Mouse (Mus musculus): ENCODE measurements around the gene Sfmbt2. TPM values are rescaled to one million over a fixed set of nuclear protein-coding genes. Genes with fewer than 3 reads are reported as not detected.
"Not testable (repeated sequence)": the region's sequence is repeated elsewhere in the genome, so short reads cannot be mapped to it uniquely, and the experiment has no call there.

Gene Sfmbt2
- polyA plus RNA-seq, 1 experiment from 2014 or later, result 0.62 TPM

DNA sequence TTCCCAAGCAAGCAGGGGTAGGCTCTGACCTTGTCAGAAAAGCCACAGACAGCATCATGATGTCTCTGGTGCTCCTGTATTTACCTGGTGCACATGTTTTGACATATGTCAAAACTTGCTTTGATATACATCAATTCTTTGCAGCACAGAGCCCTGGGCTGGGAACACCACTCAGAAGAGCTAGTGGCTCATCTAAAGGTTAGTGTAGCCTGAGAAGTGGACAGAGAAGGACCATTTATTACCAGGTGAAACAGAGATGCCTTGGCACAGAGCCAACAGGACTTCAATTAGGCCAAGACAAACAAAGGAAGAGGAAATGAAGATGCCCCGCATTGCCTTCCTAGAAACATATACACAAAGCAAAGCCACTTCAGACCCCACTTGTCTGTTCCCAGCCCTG is 30.3 kb upstream of the Sfmbt2 start:
- ATAC-seq (no peak), DNase-seq (ENCODE audit: low spot score) (no peak)
- Histone ChIP-seq H3K9ac (replicated peaks; ENCODE audit: low read depth) (no peak overlapping the region), H3K27me3 (replicated peaks; ENCODE audit: insufficient read depth, low read length) (no peaks in the 10 kb centered on the region), H3K9me3 (ENCODE audit: low read length) (no peaks in the 10 kb centered on the region), H3K4me2 (replicated peaks; ENCODE audit: low read depth, low read length) (no peak overlapping the region), H3K36me3 (ENCODE audit: insufficient read depth, low read length) (no peaks in the 10 kb centered on the region), H3K4me1 (ENCODE audit: insufficient read depth, low read depth, low read length) (no peaks in the 10 kb centered on the region), H3K4me3 (ENCODE audit: low read depth, low read length) (no peak overlapping the region), H3K27ac (ENCODE audit: low read length) (no peak overlapping the region)
- 38% methylated on average over 1 of the region's 1 CpGs for WGBS
- TF ChIP-seq CTCF (IDR thresholded peaks at IDR 0.05) (no peak), EP300 (IDR thresholded peaks at IDR 0.05) (no peak)

DNA sequence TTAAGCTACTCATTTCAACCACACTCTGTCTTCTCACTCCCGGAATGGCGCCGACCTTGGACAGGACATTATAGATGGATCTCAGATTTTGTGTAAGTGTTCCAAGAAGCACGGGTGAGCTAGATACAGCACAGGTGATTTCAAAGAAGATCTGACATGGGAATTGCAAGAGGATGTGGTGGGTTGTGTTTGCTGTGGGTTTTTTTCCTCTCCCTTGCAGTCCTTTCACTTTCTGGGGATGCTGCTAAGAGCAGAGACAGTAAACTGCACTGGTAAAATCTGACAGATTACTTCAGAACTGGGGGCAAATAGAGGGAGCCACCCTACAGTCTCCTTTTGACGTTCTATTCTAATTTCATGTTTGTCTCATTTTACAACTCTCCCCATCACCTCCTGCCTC is 26.8 kb upstream of the Sfmbt2 start:
- Histone ChIP-seq H3K27me3 (replicated peaks; ENCODE audit: insufficient read depth, low read length) (no peaks in the 10 kb centered on the region), H3K4me2 (replicated peaks; ENCODE audit: low read depth, low read length) (no peak overlapping the region), H3K9me3 (ENCODE audit: low read length) (no peaks in the 10 kb centered on the region), H3K4me1 (ENCODE audit: insufficient read depth, low read depth, low read length) (no peaks in the 10 kb centered on the region), H3K4me3 (ENCODE audit: low read depth, low read length) (no peak overlapping the region), H3K9ac (replicated peaks; ENCODE audit: low read depth) (no peak overlapping the region), H3K27ac (ENCODE audit: low read length) (no peak overlapping the region), H3K36me3 (ENCODE audit: insufficient read depth, low read length) (no peaks in the 10 kb centered on the region)
- no peak for TF ChIP-seq CTCF (IDR thresholded peaks at IDR 0.05)
- no peak for TF ChIP-seq EP300 (IDR thresholded peaks at IDR 0.05)
- DNase-seq (ENCODE audit: low spot score) (no peak), ATAC-seq (no peak)
- WGBS, result 78% methylated on average over 5 of the region's 5 CpGs

DNA sequence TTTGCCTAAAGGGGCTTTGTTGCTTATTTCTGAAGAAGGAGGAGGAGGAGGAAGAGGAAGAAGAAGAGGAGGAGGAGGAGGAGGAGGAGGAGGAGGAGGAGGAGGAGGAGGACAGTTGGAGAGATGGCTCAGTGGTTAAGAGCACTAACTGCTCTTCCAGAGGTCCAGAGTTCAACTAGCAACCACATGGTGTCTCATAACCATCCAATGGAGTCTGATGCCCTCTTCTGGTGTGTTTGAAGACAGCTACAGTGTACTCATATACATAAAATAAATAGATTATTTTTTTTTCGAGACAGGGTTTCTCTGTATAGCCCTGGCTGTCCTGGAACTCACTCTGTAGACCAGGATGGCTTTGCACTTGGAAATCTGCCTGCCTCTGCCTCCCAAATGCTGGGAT is 26.2 kb upstream of the Sfmbt2 start:
- WGBS, result 78% methylated on average over 1 of the region's 1 CpGs
- not testable (repeated sequence) for H3K4me3 ChIP-seq (ENCODE audit: low read depth, low read length); ATAC-seq; H3K36me3 ChIP-seq (ENCODE audit: insufficient read depth, low read length); H3K4me1 ChIP-seq (ENCODE audit: insufficient read depth, low read depth, low read length); H3K27me3 ChIP-seq (replicated peaks; ENCODE audit: insufficient read depth, low read length); H3K4me2 ChIP-seq (replicated peaks; ENCODE audit: low read depth, low read length); H3K9me3 ChIP-seq (ENCODE audit: low read length); H3K9ac ChIP-seq (replicated peaks; ENCODE audit: low read depth); H3K27ac ChIP-seq (ENCODE audit: low read length); DNase-seq (ENCODE audit: low spot score)

DNA sequence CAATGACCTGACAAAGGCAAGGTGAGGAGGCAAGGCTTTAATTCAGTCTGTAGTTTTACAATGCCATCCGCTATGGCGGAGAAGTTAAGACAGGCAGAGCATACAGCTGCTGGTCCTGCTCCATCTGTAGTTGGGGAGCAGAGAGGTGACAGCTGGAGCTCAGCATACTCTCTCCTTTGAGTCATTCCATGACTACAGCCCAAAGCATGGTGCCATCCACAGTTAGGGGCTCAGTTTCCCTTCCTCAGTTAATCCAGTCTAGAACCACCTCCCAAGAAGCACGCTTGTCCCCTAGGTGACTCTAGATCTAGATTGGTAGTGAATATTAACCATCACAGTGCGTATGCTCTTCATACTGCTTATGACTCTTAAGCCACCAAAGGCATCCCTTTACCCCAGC is 23.1 kb upstream of the Sfmbt2 start:
- Histone ChIP-seq H3K9me3 (ENCODE audit: low read length) (no peaks in the 10 kb centered on the region), H3K9ac (replicated peaks; ENCODE audit: low read depth) (no peak overlapping the region), H3K4me3 (ENCODE audit: low read depth, low read length) (no peak overlapping the region), H3K4me1 (ENCODE audit: insufficient read depth, low read depth, low read length) (no peaks in the 10 kb centered on the region), H3K36me3 (ENCODE audit: insufficient read depth, low read length) (no peaks in the 10 kb centered on the region), H3K4me2 (replicated peaks; ENCODE audit: low read depth, low read length) (no peak overlapping the region), H3K27ac (ENCODE audit: low read length) (no peak overlapping the region), H3K27me3 (replicated peaks; ENCODE audit: insufficient read depth, low read length) (no peaks in the 10 kb centered on the region)
- no peak for DNase-seq (ENCODE audit: low spot score)
- ATAC-seq, result no peak
- WGBS, result 94% methylated on average over 4 of the region's 4 CpGs
- TF ChIP-seq CTCF (IDR thresholded peaks at IDR 0.05) (no peak), EP300 (IDR thresholded peaks at IDR 0.05) (no peak)

DNA sequence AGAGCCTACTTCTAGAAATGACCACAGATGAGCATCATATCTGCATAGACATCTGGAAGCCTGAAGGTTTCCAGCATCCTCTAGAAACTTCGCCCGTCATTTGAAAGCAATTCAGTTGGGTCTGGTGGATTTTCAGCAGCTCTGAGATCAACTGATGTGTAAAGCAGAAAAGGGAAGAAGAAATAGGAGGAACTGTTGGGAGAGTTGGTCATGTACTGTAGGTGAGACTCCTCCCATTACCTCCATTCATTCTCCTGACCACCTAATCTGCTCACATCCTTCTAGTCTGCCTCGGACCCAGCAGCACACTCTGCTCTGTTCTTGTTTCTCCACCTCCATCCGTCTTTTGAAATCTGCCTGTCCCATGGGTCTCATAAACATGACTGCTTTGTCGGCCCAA is 22.3 kb upstream of the Sfmbt2 start:
- TF ChIP-seq CTCF (IDR thresholded peaks at IDR 0.05), result no peak
- TF ChIP-seq EP300 (IDR thresholded peaks at IDR 0.05), result no peak
- no peak overlapping the region for H3K4me2 ChIP-seq (replicated peaks; ENCODE audit: low read depth, low read length)
- WGBS, result 81% methylated on average over 5 of the region's 5 CpGs
- H3K4me1 ChIP-seq (ENCODE audit: insufficient read depth, low read depth, low read length), result no peaks in the 10 kb centered on the region
- H3K27me3 ChIP-seq (replicated peaks; ENCODE audit: insufficient read depth, low read length), result no peaks in the 10 kb centered on the region
- H3K27ac ChIP-seq (ENCODE audit: low read length), result no peak overlapping the region
- ATAC-seq (no peak), DNase-seq (ENCODE audit: low spot score) (no peak)
- no peak overlapping the region for H3K9ac ChIP-seq (replicated peaks; ENCODE audit: low read depth)
- no peaks in the 10 kb centered on the region for H3K36me3 ChIP-seq (ENCODE audit: insufficient read depth, low read length)
- H3K9me3 ChIP-seq (ENCODE audit: low read length), result no peaks in the 10 kb centered on the region
- H3K4me3 ChIP-seq (ENCODE audit: low read depth, low read length), result no peak overlapping the region

DNA sequence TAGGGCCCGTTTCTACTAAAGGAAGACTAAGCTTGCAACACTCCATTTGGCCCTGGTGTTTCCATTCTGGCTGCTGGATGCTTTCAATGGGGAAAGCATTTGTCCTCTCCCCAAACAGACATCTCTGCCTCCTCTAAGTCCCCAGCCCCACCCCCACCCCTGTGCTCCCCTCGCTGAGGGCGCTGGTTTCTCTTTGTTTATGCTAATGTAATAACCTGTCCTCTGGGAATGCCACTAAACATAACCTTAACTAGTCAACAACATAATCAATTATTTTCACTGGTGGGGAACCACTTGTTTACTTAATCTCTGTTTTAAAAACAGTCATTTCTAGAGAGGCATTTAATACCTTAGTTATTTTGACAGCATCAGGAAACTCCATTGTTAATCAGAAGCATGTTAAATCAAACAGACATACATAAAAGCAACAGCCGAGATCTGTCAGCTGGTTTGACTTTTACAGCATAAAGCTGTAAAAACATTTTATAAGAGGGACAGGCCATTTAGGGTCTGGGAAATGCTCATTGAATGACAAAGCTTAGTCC is 20.0 kb upstream of the Sfmbt2 start:
- ATAC-seq (no peak), DNase-seq (ENCODE audit: low spot score) (no peak)
- Histone ChIP-seq H3K9ac (replicated peaks; ENCODE audit: low read depth) (no peak overlapping the region), H3K36me3 (ENCODE audit: insufficient read depth, low read length) (no peaks in the 10 kb centered on the region), H3K27me3 (replicated peaks; ENCODE audit: insufficient read depth, low read length) (no peaks in the 10 kb centered on the region), H3K4me1 (ENCODE audit: insufficient read depth, low read depth, low read length) (no peaks in the 10 kb centered on the region), H3K9me3 (ENCODE audit: low read length) (no peaks in the 10 kb centered on the region), H3K4me3 (ENCODE audit: low read depth, low read length) (no peak overlapping the region), H3K4me2 (replicated peaks; ENCODE audit: low read depth, low read length) (no peak overlapping the region), H3K27ac (ENCODE audit: low read length) (no peak overlapping the region)
- no peak for TF ChIP-seq CTCF (IDR thresholded peaks at IDR 0.05)
- TF ChIP-seq EP300 (IDR thresholded peaks at IDR 0.05), result no peak
- WGBS, result 17% methylated on average over 4 of the region's 4 CpGs

DNA sequence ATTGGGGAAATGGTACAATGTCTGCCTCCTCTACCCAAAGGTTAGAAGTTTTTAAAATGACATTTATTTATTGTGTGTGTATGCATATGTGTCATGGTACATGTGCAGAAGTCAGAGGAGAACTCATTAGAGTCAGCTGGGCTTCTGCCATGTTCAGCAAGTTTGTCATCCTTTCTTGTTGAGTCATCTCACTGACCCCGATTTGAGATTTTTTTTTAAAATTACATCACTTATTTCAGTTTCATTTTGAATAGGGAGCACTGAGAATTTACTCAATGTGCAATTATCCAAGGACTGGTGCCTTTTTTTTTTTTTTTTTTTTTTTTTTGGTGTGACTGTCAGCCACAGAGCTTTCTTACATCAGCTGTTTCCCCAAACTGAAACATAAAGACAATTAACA is 19.2 kb upstream of the Sfmbt2 start:
- no peaks in the 10 kb centered on the region for H3K36me3 ChIP-seq (ENCODE audit: insufficient read depth, low read length)
- 61% methylated on average over 1 of the region's 1 CpGs for WGBS
- no peak overlapping the region for H3K4me2 ChIP-seq (replicated peaks; ENCODE audit: low read depth, low read length)
- H3K4me1 ChIP-seq (ENCODE audit: insufficient read depth, low read depth, low read length), result no peaks in the 10 kb centered on the region
- DNase-seq (ENCODE audit: low spot score), result no peak
- no peaks in the 10 kb centered on the region for H3K9me3 ChIP-seq (ENCODE audit: low read length)
- H3K27ac ChIP-seq (ENCODE audit: low read length), result no peak overlapping the region
- ATAC-seq, result no peak
- no peaks in the 10 kb centered on the region for H3K27me3 ChIP-seq (replicated peaks; ENCODE audit: insufficient read depth, low read length)
- no peak overlapping the region for H3K4me3 ChIP-seq (ENCODE audit: low read depth, low read length)
- TF ChIP-seq EP300 (IDR thresholded peaks at IDR 0.05) (no peak), CTCF (IDR thresholded peaks at IDR 0.05) (no peak)
- H3K9ac ChIP-seq (replicated peaks; ENCODE audit: low read depth), result no peak overlapping the region
